Mouse (Mus musculus) kidney, postnatal 0 days (tissue): Measurements from ENCODE around the gene Trmo. TPM values are rescaled to one million over a fixed set of nuclear protein-coding genes. Genes with fewer than 3 reads are reported as not detected.
A peak's percentile ranks its signal among the peaks of the same experiment; 100 is the strongest.

Experiments used
- ATAC-seq: fragments of 200-750 bp; cut with Nextera tagmentation; replicated peaks from 2 replicates; pipeline ENCODE4 v1.8.0; 2017; ENCODE audit warnings: low read depth, moderate number of reproducible peaks, moderate TSS enrichment, moderate library complexity; ENCODE audit not compliant: low FRiP score
- DNase-seq: peaks from one replicate; pipeline ENCODE4 v3.0.0-alpha.2; 2016; ENCODE audit warnings: low spot score
- H3K27ac ChIP-seq: fragments of 300-500 bp; sonication (generic); 2 replicates; pipeline ENCODE4 v1.5.1; 2014; ENCODE audit warnings: mild to moderate bottlenecking
- H3K27me3 ChIP-seq: fragments of 300-500 bp; sonication (generic); 2 replicates; pipeline ENCODE4 v1.6.1; 2014; ENCODE audit warnings: low read length, mixed read lengths; ENCODE audit not compliant: insufficient read depth
- H3K36me3 ChIP-seq: fragments of 300-500 bp; sonication (generic); 2 replicates; pipeline ENCODE4 v1.6.1; 2014; ENCODE audit warnings: low read length, mixed read lengths; ENCODE audit not compliant: insufficient read depth
- H3K4me1 ChIP-seq: fragments of 300-500 bp; sonication (generic); replicated peaks from 2 replicates; pipeline ENCODE4 v1.6.1; 2014; ENCODE audit warnings: antibody characterized with exemption, low read length, mixed read lengths; ENCODE audit not compliant: insufficient read depth
- H3K4me2 ChIP-seq: fragments of 300-500 bp; sonication (generic); 2 replicates; pipeline ENCODE4 v1.6.1; 2014; ENCODE audit warnings: mild to moderate bottlenecking, low read length, moderate library complexity, mixed read lengths
- H3K4me3 ChIP-seq: fragments of 300-500 bp; sonication (generic); replicated peaks from 2 replicates; pipeline ENCODE4 v1.5.1; 2014; ENCODE audit warnings: low read depth, low read length
- H3K9ac ChIP-seq: fragments of 300-500 bp; sonication (generic); 2 replicates; pipeline ENCODE4 v1.6.1; 2014; ENCODE audit warnings: low read depth, low read length
- H3K9me3 ChIP-seq: fragments of 300-500 bp; sonication (generic); replicated peaks from 2 replicates; pipeline ENCODE4 v1.6.1; 2016; ENCODE audit warnings: low read length, inconsistent platforms, mixed read lengths
- CTCF ChIP-seq: IDR thresholded peaks from 2 replicates; pipeline ENCODE4 v1.5.1; 2016; ENCODE audit warnings: antibody characterized with exemption, low read depth, mild to moderate bottlenecking, moderate library complexity
- WGBS: fragments of 180-500 bp; shearing (Covaris S2); extraction: QIAGEN DNeasy Blood & Tissue Kit; methylation state at CpG from one replicate; pipeline ENCODE4 v1.1.7; 2014; 5-methylcytosine and 5-hydroxymethylcytosine counted together
- polyA plus RNA-seq: library from polyadenylated mRNA; unstranded; fragments of >200 nt; fragmentation: Nextera tagmentation; extraction: Ambion mirVana; gene quantifications from 2 replicates; pipeline ENCODE4 v1.2.1, GENCODE M21; 2015

The Trmo gene
- polyA plus RNA-seq, 1 experiment from 2014 or later: 10.1 TPM

DNA sequence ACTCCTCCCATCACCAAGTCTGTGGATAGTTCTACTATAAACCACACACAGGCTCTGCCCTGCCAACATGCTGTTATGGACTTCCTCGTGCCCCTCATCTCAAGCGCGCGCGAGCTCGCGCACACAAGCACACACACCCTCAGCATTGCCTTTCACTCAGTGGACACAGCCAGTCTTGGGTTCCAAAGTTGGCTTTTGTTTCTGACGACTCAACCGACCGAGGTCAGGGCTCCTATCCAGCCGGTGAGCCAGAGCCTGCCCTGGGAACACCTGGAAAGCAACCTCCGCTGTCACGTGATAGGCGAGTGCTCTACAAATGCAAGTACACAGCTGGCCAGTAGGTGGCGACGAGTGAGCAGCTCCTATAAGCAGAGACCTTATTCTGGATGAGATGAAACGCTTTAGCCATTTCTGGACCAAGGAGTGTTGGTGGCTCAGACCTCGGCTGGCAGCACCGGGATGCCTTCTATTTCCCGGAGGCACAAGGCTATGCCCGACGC, 14.3 kb downstream of the Trmo start:
- Histone ChIP-seq H3K9ac (no peak overlapping the region), H3K4me3 (peak overlapping the region; percentile 22), H3K27me3 (no peaks in the 10 kb centered on the region), H3K4me2 (peak overlapping the region; percentile 53), H3K27ac (no peak overlapping the region), H3K4me1 (0 out of 2 replicates have a peak, but pooled peaks cover 2% of the 10 kb centered on the region), H3K36me3 (peaks cover 17% of the 10 kb centered on the region; the same call in 1 of the 2 replicates), H3K9me3 (no peaks in the 10 kb centered on the region)
- DNase-seq: peak; percentile 91
- peak; percentile 95 for TF ChIP-seq CTCF
- ATAC-seq: peak; percentile 83
- 28% methylated on average over 22 of the region's 22 CpGs for WGBS

DNA sequence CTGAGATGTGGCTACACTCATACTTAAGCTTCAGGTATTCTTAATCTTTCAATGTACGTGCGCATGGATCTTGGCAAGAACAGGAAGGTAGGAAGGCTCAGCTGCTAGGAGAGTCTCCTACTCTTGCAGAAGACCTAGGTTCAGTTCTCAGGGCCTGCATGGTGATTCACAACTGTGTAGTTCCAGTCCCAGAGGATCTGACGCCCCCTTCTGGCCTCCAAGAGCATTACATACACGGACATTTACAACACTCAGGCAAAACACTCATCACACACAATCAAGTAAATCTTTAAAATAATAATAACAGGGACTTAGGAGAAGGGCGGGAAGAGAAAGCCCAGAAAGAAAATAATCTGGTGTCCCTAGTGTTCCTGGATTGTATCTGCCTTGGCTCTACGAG, 14.8 kb downstream of the Trmo start:
- 0 out of 2 replicates have a peak, but pooled peaks cover 2% of the 10 kb centered on the region for H3K4me1 ChIP-seq
- H3K36me3 ChIP-seq: peaks cover 12% of the 10 kb centered on the region; the same call in 1 of the 2 replicates
- DNase-seq (peak; percentile 29), ATAC-seq (no peak)
- no peak overlapping the region for H3K9ac ChIP-seq
- no peak overlapping the region for H3K27ac ChIP-seq
- H3K27me3 ChIP-seq: no peaks in the 10 kb centered on the region
- TF ChIP-seq CTCF: peak; percentile 61
- 57% methylated on average over 6 of the region's 6 CpGs for WGBS
- H3K4me3 ChIP-seq: no peak overlapping the region; the same call in 1 of the 2 replicates
- no peaks in the 10 kb centered on the region for H3K9me3 ChIP-seq
- H3K4me2 ChIP-seq: peak overlapping the region; percentile 53

DNA sequence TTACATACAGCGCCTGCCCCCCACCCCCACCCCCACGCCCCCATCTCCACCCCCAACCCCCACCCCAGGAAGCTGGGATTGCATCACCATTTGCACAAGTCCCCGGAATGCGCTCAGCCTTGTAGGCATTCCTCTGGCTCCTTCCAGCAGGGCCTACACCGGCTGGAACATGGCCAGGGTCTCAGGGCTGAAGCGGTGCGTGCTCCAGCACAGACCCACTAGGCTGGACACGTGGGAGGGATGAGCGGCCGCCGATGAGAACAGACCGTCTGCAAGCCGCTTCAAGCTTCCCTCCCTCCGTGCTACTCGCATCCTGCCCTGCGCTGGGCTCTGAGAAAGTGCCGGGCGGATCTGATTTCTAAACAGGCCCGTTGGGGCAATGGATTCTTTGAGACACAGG, 18.2 kb downstream of the Trmo start:
- Histone ChIP-seq H3K9ac (0 out of 2 replicates have a peak overlapping the region, but pooled peaks have one; percentile 32), H3K27ac (no peak overlapping the region)

DNA sequence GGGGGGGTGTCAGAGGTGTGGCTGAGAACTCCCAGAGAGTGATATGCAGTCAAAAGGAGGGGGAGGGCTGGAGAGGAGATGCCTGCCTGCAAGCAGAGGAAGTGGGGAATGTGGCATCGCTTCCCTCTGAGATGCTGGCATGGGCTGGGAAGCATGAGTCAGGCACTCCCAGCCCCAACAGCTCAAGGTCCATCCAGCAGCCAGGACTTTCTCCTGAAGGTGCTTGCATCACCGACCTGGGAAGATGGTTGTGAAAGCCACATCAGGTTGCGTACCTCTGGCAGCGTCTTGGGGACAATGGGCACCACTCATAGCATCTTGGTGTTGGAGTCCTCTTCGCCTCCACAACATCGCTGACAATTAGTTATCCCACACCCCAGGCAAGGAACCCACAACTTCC, 18.8 kb downstream of the Trmo start:
- ATAC-seq: no peak
- no peak overlapping the region for H3K27ac ChIP-seq

More for the DNA sequence above, 18.2 kb downstream of the Trmo start:
- Histone ChIP-seq H3K4me2 (peak overlapping the region; percentile 33; the same call in 1 of the 2 replicates), H3K36me3 (no peaks in the 10 kb centered on the region), H3K9me3 (no peaks in the 10 kb centered on the region), H3K4me1 (0 out of 2 replicates have a peak, but pooled peaks cover 2% of the 10 kb centered on the region), H3K4me3 (no peak overlapping the region), H3K27me3 (no peaks in the 10 kb centered on the region)
- DNase-seq (peak; percentile 74), ATAC-seq (peak; percentile 83)
- WGBS: 4% methylated on average over 18 of the region's 19 CpGs
- no peak for TF ChIP-seq CTCF

DNA sequence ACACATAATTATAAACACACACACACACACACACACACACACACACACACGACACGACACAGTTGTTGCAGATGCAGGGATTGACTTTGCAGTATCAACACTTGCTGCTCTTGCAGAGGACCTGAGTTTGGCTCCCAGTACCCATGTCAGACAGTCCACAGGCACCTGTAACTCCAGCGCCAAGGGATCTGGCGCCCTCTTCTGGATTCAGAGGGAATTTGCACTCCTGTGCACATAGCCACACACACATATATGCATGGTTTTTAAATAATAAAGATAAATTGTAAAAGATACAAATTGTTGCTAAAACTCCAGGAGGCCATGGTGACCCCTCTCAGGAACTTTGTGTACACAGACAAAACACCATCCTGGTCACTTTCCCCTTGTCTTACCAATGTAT, 20.2 kb downstream of the Trmo start:
- H3K36me3 ChIP-seq: no peaks in the 10 kb centered on the region
- no peak overlapping the region for H3K27ac ChIP-seq
- no peaks in the 10 kb centered on the region for H3K27me3 ChIP-seq
- peak; percentile 39; the same call in 1 of the 2 replicates for TF ChIP-seq CTCF
- 0 out of 2 replicates have a peak, but pooled peaks cover 2% of the 10 kb centered on the region for H3K4me1 ChIP-seq
- WGBS: 69% methylated on average over 4 of the region's 4 CpGs
- ATAC-seq: no peak
- no peak overlapping the region for H3K4me3 ChIP-seq
- no peak overlapping the region for H3K9ac ChIP-seq
- DNase-seq: no peak
- no peak overlapping the region for H3K4me2 ChIP-seq
- no peaks in the 10 kb centered on the region for H3K9me3 ChIP-seq

More for the DNA sequence above, 18.8 kb downstream of the Trmo start:
- DNase-seq: no peak
- TF ChIP-seq CTCF: no peak
- H3K36me3 ChIP-seq: no peaks in the 10 kb centered on the region
- 0 out of 2 replicates have a peak, but pooled peaks cover 2% of the 10 kb centered on the region for H3K4me1 ChIP-seq
- H3K9me3 ChIP-seq: no peaks in the 10 kb centered on the region
- no peaks in the 10 kb centered on the region for H3K27me3 ChIP-seq
- WGBS: 42% methylated on average over 6 of the region's 6 CpGs
- no peak overlapping the region for H3K4me3 ChIP-seq
- H3K4me2 ChIP-seq: no peak overlapping the region
- no peak overlapping the region for H3K9ac ChIP-seq

DNA sequence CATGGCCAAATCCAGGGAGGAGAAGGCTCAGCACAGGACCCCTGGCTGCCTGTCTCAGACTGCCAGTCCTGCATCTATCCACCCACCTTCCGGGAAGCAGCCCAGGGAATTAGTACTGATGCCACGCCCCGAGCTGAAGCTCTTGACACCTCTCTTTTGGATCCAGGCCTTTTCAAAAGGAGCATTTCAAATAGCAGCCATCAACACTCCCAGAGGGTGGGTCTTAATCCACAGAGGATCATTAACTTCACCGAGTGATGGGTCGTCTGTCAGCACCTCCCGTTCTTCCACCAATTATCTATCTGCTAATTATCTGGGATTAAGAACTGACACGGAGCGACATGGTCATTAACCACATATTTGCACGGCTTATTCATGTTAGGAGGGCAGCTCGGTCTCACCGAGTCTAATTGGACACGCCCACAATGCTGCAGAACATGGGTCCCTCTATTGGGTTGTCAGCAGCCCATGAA, 21.7 kb downstream of the Trmo start:
- Histone ChIP-seq H3K4me3 (no peak overlapping the region), H3K9me3 (no peaks in the 10 kb centered on the region), H3K4me1 (0 out of 2 replicates have a peak, but pooled peaks cover 2% of the 10 kb centered on the region), H3K9ac (no peak overlapping the region), H3K36me3 (no peaks in the 10 kb centered on the region), H3K27me3 (no peaks in the 10 kb centered on the region), H3K4me2 (no peak overlapping the region), H3K27ac (no peak overlapping the region)
- ATAC-seq (no peak), DNase-seq (no peak)
- 7% methylated on average over 12 of the region's 12 CpGs for WGBS
- TF ChIP-seq CTCF: no peak

DNA sequence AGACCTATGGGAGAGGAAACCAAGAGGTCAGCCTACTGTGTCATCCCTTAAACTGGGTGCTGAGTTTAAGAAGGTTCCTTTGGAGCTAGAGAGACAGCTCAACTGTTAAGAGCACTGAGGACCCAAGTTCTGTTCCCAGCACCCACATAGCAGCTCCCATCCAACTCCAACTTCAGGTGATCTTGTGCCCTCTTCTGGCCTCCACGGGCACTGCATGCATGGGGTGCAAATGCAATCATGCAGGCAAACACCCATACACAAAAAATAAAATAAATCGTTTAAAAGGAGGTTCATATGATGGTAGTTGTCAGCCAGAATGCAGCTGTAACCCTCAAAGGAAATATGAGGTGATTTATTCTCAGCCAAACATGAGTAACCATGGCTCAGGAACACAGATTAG, 24.9 kb downstream of the Trmo start:
- WGBS: 81% methylated on average over 2 of the region's 2 CpGs
- Histone ChIP-seq H3K27ac (no peak overlapping the region), H3K9ac (no peak overlapping the region), H3K4me3 (no peak overlapping the region), H3K27me3 (no peaks in the 10 kb centered on the region), H3K9me3 (no peaks in the 10 kb centered on the region), H3K36me3 (no peaks in the 10 kb centered on the region), H3K4me1 (no peaks in the 10 kb centered on the region), H3K4me2 (no peak overlapping the region)
- DNase-seq (no peak), ATAC-seq (no peak)
- TF ChIP-seq CTCF: peak; percentile 24; the same call in 1 of the 2 replicates
